Mouse (Mus musculus) T-cell, adult 2 months (primary cell): Measurements from ENCODE around the gene Pcna.

Source experiments
- DNase-seq: peaks from one replicate; pipeline ENCODE4 v3.0.0; 2022; ENCODE audit warnings: low spot score

Gene Pcna

GRCm38 (mm10) chr2:132233985-132234765 is 18.9 kb downstream of the Pcna start:
- no peak for DNase-seq

DNA sequence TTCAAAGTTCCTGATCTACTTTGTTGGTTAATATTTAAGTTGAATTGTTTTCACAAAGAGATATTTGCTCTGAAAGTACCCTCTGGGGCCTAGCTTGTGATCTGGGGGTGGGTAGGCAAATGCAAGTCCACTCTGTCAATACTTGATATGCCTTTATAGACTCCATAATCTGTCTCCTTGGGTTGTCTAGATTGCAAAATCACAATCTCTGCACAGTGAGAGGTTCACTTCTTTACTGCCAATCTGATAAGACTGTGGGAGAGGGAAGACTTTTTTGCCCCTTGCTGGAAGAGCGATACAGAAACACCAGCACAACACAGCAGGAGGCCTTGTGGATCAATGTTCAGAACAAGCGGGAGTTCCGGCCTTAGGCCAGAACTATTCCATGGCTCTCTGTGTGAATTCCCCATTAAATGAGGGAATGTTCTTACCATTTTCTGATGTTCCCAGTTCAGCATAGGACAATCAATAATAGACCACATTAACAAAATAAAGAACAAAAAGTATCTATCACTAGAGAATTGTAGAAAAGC is 20.6 kb downstream of the Pcna start:
- no peak for DNase-seq

- DNase-seq: no peak
Observed at GRCm38 (mm10) chr2:132224359-132224758, 28.8 kb downstream of the Pcna start.

- no peak for DNase-seq
Observed at GRCm38 (mm10) chr2:132221611-132222073, 31.5 kb downstream of the Pcna start.

GRCm38 (mm10) chr2:132211995-132212656 is 41.0 kb downstream of the Pcna start:
- DNase-seq: no peak

DNA sequence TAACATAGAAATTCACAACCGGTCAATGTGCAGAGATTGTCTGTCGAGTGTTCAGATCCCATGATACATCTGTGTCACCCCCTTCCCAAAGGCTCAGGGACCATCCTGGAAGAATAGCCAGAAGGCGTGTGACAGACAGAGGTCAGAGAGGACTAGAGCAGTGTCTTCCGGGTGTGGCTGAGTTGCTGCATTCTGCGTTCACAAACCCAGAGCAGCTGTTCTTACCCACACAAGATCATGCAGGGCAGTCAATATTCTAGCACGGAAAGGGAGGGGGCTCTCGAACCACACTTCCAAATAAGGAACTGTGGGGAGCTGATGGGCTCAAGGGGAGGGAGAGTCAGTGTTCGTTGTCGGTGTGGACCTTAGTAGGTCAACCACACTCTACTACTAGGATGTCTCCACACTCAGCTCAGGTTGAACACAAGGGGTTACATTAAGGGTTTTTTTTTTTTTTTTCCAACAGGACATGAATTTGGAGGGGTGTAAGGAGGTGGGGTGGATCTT is 42.3 kb downstream of the Pcna start:
- DNase-seq: no peak

DNA sequence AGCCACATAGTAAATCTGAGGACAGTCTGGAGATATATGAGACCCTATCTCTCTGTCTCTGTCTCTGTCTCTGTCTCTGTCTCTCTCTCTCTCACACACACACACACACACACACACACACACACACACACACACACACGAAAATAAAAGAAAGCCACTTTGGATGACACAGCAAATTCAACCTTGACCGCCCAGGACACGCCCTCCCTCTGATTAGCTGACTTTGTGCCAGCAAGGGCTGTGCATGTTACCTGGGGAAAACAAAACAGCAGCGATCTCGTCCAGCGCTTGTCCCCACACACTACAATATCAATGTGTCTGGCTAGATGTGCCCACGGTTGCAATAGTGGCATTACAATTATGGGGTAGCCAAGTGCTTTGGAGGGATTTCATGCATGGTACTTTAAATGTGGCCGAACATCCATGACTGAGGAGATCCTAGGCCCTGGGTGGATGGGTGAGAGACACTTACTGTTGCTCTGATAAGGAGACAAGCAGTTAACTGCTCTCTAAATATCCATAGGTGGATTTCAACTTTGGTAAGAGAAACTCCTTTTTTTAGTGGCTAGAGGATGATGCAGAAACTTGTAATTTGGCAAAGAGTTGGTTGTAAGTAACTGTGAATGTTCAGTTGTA is 44.8 kb downstream of the Pcna start:
- DNase-seq: no peak

- DNase-seq: no peak
Observed at GRCm38 (mm10) chr2:132206316-132206881, 46.7 kb downstream of the Pcna start.

DNA sequence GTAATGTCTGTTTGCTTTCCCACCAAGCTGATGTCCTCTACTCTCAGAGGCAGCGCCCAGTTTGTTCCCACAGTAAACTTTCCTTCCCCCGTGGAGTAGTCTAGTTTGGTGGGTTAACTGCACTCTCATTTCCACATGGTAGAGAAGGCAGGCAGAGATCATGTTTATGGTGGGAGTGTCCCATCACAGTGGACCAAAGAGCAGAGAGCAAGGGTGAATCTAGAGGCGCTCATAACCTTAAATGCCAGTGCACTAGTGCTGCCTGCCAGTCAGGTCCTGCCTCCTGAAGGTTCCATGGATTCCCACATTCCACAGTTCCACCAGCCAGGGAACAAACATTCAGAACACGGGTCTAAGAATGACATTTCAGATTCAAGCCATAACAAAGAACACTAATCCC is 47.6 kb downstream of the Pcna start:
- DNase-seq: no peak

DNA sequence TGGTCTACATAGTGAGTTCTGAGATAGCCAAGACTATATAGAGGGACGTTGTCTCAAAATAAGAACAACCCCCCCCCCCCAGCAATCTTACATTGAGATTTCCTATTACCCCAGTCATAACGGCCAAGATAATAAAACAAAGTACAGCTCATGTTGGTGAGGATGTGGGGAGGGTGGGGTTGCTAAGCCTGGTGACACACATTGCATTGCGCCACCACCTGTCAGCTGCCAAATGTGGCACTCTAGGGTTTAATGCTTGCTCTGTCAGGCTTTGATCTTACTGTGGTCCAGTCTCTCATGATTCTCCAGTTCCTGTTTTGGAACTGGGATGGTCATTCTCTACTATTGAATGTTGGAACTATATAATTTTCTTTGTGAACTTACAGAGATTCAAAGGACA is 49.3 kb downstream of the Pcna start:
- DNase-seq: peak; percentile 2

- no peak for DNase-seq
Observed at GRCm38 (mm10) chr2:132203186-132203585, 49.9 kb downstream of the Pcna start.
